Mouse (Mus musculus) liver, adult 2 months (tissue): ENCODE measurements around the gene Cacna1c.

Experiments used
- CTCF ChIP-seq: fragments of 200-500 bp; IDR thresholded peaks from 2 replicates; pipeline ENCODE4 v1.5.1; 2011; ENCODE audit warnings: low read depth, low read length, control low read depth
- POLR2A ChIP-seq: fragments of 200-500 bp; IDR thresholded peaks from 2 replicates; pipeline ENCODE4 v1.6.1; 2011; ENCODE audit warnings: low read length, control low read depth; ENCODE audit not compliant: insufficient read depth; ENCODE audit errors: extremely low read depth

- TF ChIP-seq POLR2A (no peak), CTCF (no peak)
Measured at GRCm38 (mm10) chr6:118638911-118639310, 557.3 kb downstream of the Cacna1c start.
